Comparison of ENCODE assay signal across 15 mouse cellular contexts in genomic region chr17:83203692-83204383, GRCm38 (mm10). TPM values are rescaled to one million over a fixed set of nuclear protein-coding genes. Genes with fewer than 3 reads are reported as not detected.
DNase-seq lines count a peak whose midpoint lies in the region; ATAC-seq and TF ChIP-seq lines count a peak whose summit lies in the region.
"Had no signal": no experiment of that assay in that cellular context is flagged by ENCODE, and none has a peak within 500 bp of the region (broad histone marks: within the 10 kb centered on the region; RNA-seq: fewer than 3 reads in every experiment).

No protein-coding gene starts in this region.

- no peaks in the 10 kb centered on the region for H3K36me3 ChIP-seq in heart, embryonic 15.5 days
- H3K36me3 ChIP-seq in forebrain, embryonic 14.5 days (ENCODE audit: control insufficient read depth, insufficient read depth, low read length): no peaks in the 10 kb centered on the region
- no peaks in the 10 kb centered on the region for H3K36me3 ChIP-seq in hindbrain, postnatal 0 days (ENCODE audit: insufficient read depth, low read length)
- H3K36me3 ChIP-seq: limb, embryonic 15.5 days; lung, embryonic 15.5 days had no signal

- no peak overlapping the region for H3K4me2 ChIP-seq in heart, embryonic 15.5 days
- no peak overlapping the region for H3K4me2 ChIP-seq in forebrain, embryonic 14.5 days (ENCODE audit: low read length)
- no peak overlapping the region for H3K4me2 ChIP-seq in hindbrain, postnatal 0 days (ENCODE audit: low read depth, low read length)
- H3K4me2 ChIP-seq: limb, embryonic 15.5 days; lung, embryonic 15.5 days had no signal

- 0 out of 2 replicates have a peak overlapping the region, but pooled peaks have one; percentile 10 for H3K27ac ChIP-seq in heart, embryonic 15.5 days
- no peak overlapping the region for H3K27ac ChIP-seq in forebrain, embryonic 14.5 days (ENCODE audit: low read depth, low read length)
- H3K27ac ChIP-seq in hindbrain, postnatal 0 days: no peak overlapping the region
- H3K27ac ChIP-seq: left cerebral cortex, adult 2 months; limb, embryonic 15.5 days; lung, embryonic 15.5 days; stomach, postnatal 0 days had no signal

- DNase-seq in heart, postnatal 25 days (ENCODE audit: low spot score): no peak
- DNase-seq in Muller cell, postnatal 12 days (ENCODE audit: inconsistent ontology term): peak; percentile 47
- DNase-seq in forebrain, embryonic 14.5 days (ENCODE audit: low spot score): peak; percentile 64
- peak; percentile 40 for DNase-seq in hindbrain, postnatal 0 days (ENCODE audit: low spot score)
- DNase-seq in testis, postnatal 10 days (ENCODE audit: low spot score): no peak
- DNase-seq in cerebellum, adult 11 months: no peak
- DNase-seq: adrenal gland, postnatal 25 days had no signal

- peaks cover 28% of the 10 kb centered on the region for H3K4me1 ChIP-seq in heart, embryonic 15.5 days (replicated peaks)
- peaks cover 17% of the 10 kb centered on the region for H3K4me1 ChIP-seq in forebrain, embryonic 14.5 days (ENCODE audit: control insufficient read depth, insufficient read depth, low read length)
- H3K4me1 ChIP-seq in hindbrain, postnatal 0 days (ENCODE audit: insufficient read depth, low read length): no peaks in the 10 kb centered on the region

- ATAC-seq in heart, embryonic 15.5 days (replicated peaks; ENCODE audit: insufficient number of reproducible peaks, insufficient read depth, low FRiP score, low read depth): no peak
- ATAC-seq in forebrain, embryonic 14.5 days: peak; percentile 69
- peak; percentile 74 for ATAC-seq in hindbrain, postnatal 0 days
- ATAC-seq in CD4-positive, CD25-positive, alpha-beta regulatory T cell, adult 4 months: no peak

- no peaks in the 10 kb centered on the region for H3K9me3 ChIP-seq in heart, embryonic 15.5 days (replicated peaks)
- no peaks in the 10 kb centered on the region for H3K9me3 ChIP-seq in forebrain, embryonic 14.5 days (replicated peaks; ENCODE audit: control insufficient read depth, low read length)
- no peaks in the 10 kb centered on the region for H3K9me3 ChIP-seq in hindbrain, postnatal 0 days (ENCODE audit: low read length)
- H3K9me3 ChIP-seq: limb, embryonic 15.5 days; lung, embryonic 15.5 days had no signal

- H3K9ac ChIP-seq in heart, embryonic 15.5 days: no peak overlapping the region
- H3K9ac ChIP-seq in forebrain, embryonic 14.5 days (ENCODE audit: low read length): no peak overlapping the region
- H3K9ac ChIP-seq in hindbrain, postnatal 0 days (replicated peaks; ENCODE audit: low read length): no peak overlapping the region
- H3K9ac ChIP-seq: limb, embryonic 15.5 days; lung, embryonic 15.5 days had no signal

- 62% methylated on average over 8 of the region's 8 CpGs for WGBS in heart, embryonic 15.5 days
- WGBS in forebrain, embryonic 14.5 days: 15% methylated on average over 8 of the region's 8 CpGs
- 24% methylated on average over 8 of the region's 8 CpGs for WGBS in hindbrain, postnatal 0 days

- no peak overlapping the region for H3K4me3 ChIP-seq in heart, embryonic 15.5 days
- H3K4me3 ChIP-seq in forebrain, embryonic 14.5 days (ENCODE audit: low read depth, low read length): no peak overlapping the region
- H3K4me3 ChIP-seq in hindbrain, postnatal 0 days (ENCODE audit: low read length): no peak overlapping the region
- H3K4me3 ChIP-seq: left cerebral cortex, adult 2 months; limb, embryonic 15.5 days; lung, embryonic 15.5 days had no signal

- no peak for TF ChIP-seq CTCF in hindbrain, postnatal 0 days (IDR thresholded peaks at IDR 0.05; ENCODE audit: low read depth)

- no peaks in the 10 kb centered on the region for H3K27me3 ChIP-seq in heart, embryonic 15.5 days
- H3K27me3 ChIP-seq in forebrain, embryonic 14.5 days (replicated peaks; ENCODE audit: control insufficient read depth, insufficient read depth, low read length): no peaks in the 10 kb centered on the region
- H3K27me3 ChIP-seq in hindbrain, postnatal 0 days (ENCODE audit: insufficient read depth, low read length): no peaks in the 10 kb centered on the region
- H3K27me3 ChIP-seq: lung, embryonic 15.5 days had no signal

- intact Hi-C loops in heart, postnatal 25 days (cut with DNase I): no loop called here

RNA-seq across cellular contexts. Expression of gene Pkdcc, which starts 11.3 kb away (rescaled TPM):
- 10.7 and 20.2 TPM in 2 replicates for polyA plus RNA-seq in heart, embryonic 15.5 days (2015; fragmentation: Nextera tagmentation; extraction: Ambion mirVana)
- 10 to 100 TPM; 48.6 to 48.7 TPM for total RNA-seq in heart, postnatal 25 days (2021)
- 6.9 and 9.0 TPM in 2 replicates for polyA plus RNA-seq in forebrain, embryonic 14.5 days (2014; fragmentation: Nextera tagmentation; extraction: Ambion mirVana)
- total RNA-seq in hindbrain, postnatal 0 days (2014; rRNA removed): 61.0 and 65.5 TPM in 2 replicates
- 3.3 and 3.8 TPM in 2 replicates for polyA plus RNA-seq in hindbrain, postnatal 0 days (2015; fragmentation: Nextera tagmentation; extraction: Ambion mirVana)
- polyA plus RNA-seq in CD4-positive, CD25-positive, alpha-beta regulatory T cell, adult 4 months (2017; shearing (Covaris generic)): not detected
- total RNA-seq: common myeloid progenitor, adult 5-6 weeks; hematopoietic stem cell, adult 5-6 weeks had no signal

Comparison
In these comparisons a context has a peak if more than half of its experiments do, and no peak if none do; other contexts are left out.
1. ATAC-seq: peak in forebrain, embryonic 14.5 days (single experiment) and hindbrain, postnatal 0 days (single experiment); none in heart, embryonic 15.5 days (single experiment) and CD4-positive, CD25-positive, alpha-beta regulatory T cell, adult 4 months (single experiment).
2. DNase-seq: peak in Muller cell, postnatal 12 days (single experiment), forebrain, embryonic 14.5 days (single experiment) and hindbrain, postnatal 0 days (single experiment); none in heart, postnatal 25 days (single experiment), testis, postnatal 10 days (single experiment) and cerebellum, adult 11 months (single experiment).